Mouse (Mus musculus) bone marrow, adult 2 months (tissue): ENCODE measurements around the gene Egfr. TPM values are rescaled to one million over a fixed set of nuclear protein-coding genes. Genes with fewer than 3 reads are reported as not detected.

ENCODE experiments used
- H3K27ac ChIP-seq: fragments of 200-500 bp; 2 replicates; pipeline ENCODE4 v1.5.1; 2012; ENCODE audit warnings: low read depth, mild to moderate bottlenecking, control low read depth, inconsistent platforms, low read length; ENCODE audit not compliant: control insufficient read depth, poor library complexity, insufficient read depth
- H3K4me1 ChIP-seq: fragments of 200-500 bp; 2 replicates; pipeline ENCODE4 v1.6.1; 2011; ENCODE audit warnings: low read length; ENCODE audit not compliant: control insufficient read depth, insufficient read depth
- H3K4me3 ChIP-seq: fragments of 200-500 bp; replicated peaks from 2 replicates; pipeline ENCODE3; 2011; ENCODE audit warnings: mild to moderate bottlenecking, low read depth, low read length, control low read depth; ENCODE audit not compliant: control insufficient read depth
- CTCF ChIP-seq: fragments of 200-500 bp; IDR thresholded peaks from 2 replicates; pipeline ENCODE4 v1.5.1; 2011; ENCODE audit warnings: low read length, control low read depth; ENCODE audit not compliant: control insufficient read depth, insufficient read depth
- POLR2A ChIP-seq: fragments of 200-500 bp; IDR thresholded peaks from 2 replicates; pipeline ENCODE4 v1.6.1; 2011; ENCODE audit warnings: low read depth, mild to moderate bottlenecking, control low read depth, low read length, borderline replicate concordance; ENCODE audit not compliant: control insufficient read depth
- WGBS: fragments of 180-500 bp; shearing (Covaris S2); methylation state at CpG from one replicate; pipeline ENCODE4 v1.1.7; 2018; 5-methylcytosine and 5-hydroxymethylcytosine counted together
- polyA plus RNA-seq: library from polyadenylated mRNA; stranded (reverse); fragments of >200 nt; gene quantifications from 2 replicates; pipeline ENCODE4 v1.2.4, GENCODE M21; 2011; ENCODE audit warnings: low replicate concordance; ENCODE audit not compliant: missing spikeins, insufficient read depth, insufficient read length

The Egfr gene
- polyA plus RNA-seq, 1 experiment: 1.6 TPM

DNA sequence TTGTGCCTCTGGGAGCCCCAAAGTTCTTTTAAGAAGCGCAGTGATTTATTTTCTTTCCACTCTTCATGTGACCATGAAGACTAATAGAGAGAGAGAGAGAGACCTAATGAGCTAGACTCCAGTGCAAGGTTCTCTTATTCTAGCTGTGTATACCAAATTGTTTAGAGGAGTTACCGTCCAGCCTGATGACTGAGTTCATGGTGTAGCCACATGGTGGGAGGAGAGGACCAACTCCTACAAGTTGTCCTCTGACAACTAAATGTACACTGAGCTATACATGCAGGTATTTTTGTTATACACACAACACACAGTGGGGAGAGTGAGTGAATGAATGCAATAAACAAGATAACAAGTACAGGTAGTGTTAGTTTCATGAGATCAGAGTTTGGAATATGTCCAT lies 9.2 kb upstream of the Egfr start:
- Histone ChIP-seq H3K4me1 (no peaks in the 10 kb centered on the region; the same call in 1 of the 2 replicates), H3K27ac (no peak overlapping the region), H3K4me3 (no peak overlapping the region)
- 85% methylated on average over 2 of the region's 2 CpGs for WGBS
- TF ChIP-seq POLR2A (no peak), CTCF (no peak)

DNA sequence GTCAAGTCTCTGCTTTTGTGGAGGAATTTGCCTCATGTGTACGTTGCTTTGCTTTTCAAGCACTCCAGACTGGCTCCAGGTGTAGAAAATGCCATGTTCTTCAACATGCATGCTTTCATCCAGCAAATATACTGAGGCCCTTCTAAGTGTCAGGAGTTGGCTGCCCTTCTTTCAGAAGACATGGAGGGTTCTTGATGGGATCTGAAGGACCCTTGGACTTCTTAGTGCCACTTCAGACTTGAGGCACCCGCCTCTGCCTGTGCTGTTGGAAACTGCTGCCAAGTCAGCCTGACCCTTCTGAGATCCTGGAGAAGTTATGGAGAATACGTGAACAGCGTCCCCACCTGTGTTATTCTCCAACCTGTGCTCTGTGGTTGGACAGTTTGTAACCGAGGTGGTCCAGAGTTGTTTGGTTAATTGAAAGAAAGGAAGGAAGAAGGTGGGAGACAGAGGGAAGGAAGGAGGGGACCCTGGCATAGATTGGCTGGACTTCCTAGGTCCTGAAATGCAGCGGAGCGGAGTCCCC lies 483 bp upstream of the Egfr start:
- Histone ChIP-seq H3K4me3 (no peak overlapping the region), H3K4me1 (no peaks in the 10 kb centered on the region), H3K27ac (no peak overlapping the region)
- no peak for TF ChIP-seq CTCF
- no peak for TF ChIP-seq POLR2A
- WGBS: 55% methylated on average over 7 of the region's 7 CpGs

DNA sequence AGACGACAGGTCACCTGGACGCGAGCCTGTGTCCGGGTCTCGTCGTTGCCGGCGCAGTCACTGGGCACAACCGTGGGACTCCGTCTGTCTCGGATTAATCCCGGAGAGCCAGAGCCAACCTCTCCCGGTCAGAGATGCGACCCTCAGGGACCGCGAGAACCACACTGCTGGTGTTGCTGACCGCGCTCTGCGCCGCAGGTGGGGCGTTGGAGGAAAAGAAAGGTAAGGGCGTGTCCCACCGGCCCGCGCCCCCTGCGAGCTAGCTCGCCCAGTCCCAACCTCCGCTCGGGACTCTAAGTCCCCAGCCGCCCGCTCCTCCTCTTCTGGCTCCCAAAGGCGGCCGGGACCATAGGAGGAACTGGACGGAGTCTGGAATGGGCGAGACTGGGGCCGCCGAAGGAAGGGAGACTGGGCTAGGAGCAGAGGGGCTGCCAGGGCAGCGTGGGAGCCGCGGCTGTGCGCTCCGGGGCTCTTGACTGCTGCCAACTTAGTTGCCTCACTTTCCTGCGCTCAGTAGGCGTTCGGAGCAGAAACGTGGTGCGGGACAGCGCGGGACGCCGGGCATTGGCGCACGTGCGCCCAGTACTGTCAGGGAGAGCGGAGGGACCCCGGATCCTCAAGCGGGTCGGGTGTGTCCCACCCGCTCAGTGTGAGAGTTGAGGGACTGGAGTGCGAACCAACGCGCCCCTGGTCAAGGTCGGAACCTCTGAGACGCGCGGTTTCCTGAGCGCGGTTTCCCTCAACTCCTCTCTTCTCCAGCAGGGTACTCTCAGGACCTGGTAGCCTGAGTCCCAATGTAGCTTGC lies 548 bp downstream of the Egfr start:
- no peak for TF ChIP-seq POLR2A
- TF ChIP-seq CTCF: no peak
- Histone ChIP-seq H3K4me1 (no peaks in the 10 kb centered on the region), H3K27ac (peak overlapping the region; percentile 27; the same call in 1 of the 2 replicates), H3K4me3 (peak overlapping the region; percentile 30)
- WGBS: 2% methylated on average over 68 of the region's 68 CpGs

DNA sequence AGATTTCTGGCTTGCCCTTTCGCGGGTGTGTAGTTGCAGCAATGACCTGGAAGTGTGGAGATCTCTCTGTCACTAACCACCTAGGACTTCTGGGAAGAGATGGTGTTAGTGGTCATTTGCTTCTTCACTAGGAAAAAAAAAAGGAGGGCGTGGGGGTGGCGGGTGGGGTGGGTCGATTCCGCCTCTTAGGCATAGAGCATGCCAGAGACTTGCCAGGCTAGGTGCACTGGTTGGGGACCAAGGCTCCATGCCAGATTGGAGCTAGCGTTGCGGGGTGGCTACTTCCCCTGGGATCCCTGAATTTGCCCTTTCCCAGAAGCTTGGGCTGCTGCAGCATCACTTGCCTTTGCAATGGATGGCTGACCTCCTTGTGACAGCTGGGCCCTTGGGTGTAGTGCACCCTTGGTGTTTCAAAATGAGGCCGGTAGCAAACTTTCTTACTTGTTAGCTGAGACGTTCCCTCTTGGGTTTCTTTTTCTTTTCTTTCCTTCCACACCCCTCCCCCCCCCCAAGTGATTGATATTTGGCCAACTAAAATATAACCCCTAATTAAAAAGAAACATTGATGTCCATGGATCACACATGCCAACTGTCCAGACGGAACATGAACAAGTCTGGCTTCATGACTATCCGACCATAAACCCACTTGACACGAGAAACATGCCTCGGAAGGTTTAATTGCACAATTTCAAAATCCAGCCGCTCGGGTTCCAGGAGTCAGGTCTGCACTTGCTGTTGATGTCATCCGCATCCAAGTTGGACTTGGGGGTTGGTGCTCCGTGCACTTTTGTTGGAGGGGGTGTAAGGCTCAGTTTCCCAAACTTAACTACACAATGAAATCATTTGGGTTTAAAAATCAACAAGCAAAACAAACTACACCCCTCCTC lies 1.4 kb downstream of the Egfr start:
- WGBS: 34% methylated on average over 18 of the region's 18 CpGs
- H3K4me1 ChIP-seq: no peaks in the 10 kb centered on the region
- H3K27ac ChIP-seq: no peak overlapping the region
- H3K4me3 ChIP-seq: no peak overlapping the region
- no peak for TF ChIP-seq CTCF
- TF ChIP-seq POLR2A: no peak

DNA sequence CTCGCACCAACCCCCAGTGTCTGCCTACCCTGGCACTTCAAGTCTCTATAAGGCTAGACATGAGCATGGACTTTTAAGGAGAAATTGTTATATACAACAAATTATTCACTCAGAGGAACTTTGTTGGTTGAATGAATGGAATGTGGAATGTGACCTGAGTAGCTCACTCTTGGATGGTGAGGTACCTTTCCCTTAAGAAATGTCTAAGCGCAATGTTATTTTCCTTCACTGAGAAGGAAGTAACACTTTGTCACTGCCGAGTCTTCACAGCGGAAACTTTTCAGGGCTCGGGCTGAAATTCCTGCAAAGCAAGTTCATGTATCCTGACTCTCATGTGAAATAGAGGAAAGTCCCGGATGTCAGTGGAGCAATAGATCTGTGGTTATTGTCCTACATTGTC lies 7.9 kb downstream of the Egfr start:
- Histone ChIP-seq H3K27ac (no peak overlapping the region), H3K4me1 (no peaks in the 10 kb centered on the region), H3K4me3 (no peak overlapping the region)
- 76% methylated on average over 6 of the region's 6 CpGs for WGBS
- TF ChIP-seq CTCF: no peak
- TF ChIP-seq POLR2A: no peak

DNA sequence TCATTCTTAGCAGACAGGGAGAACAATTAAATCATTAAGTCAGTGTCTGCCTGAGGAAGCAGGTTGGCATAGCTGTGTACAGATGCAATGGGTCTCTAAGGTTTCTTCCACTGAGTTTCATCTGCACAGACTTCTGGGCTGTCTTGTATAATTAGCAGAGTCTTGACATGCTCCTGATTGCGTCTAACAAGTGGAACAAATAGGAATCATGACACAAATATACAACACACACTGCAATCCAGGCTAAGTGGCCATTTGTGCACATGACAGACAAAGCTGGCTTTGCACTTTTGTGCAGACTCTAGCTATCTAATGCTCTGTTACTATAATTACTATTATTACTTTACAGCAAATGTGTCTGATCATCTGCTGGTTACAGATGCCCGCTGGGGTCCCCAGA lies 9.2 kb downstream of the Egfr start:
- Histone ChIP-seq H3K4me1 (no peaks in the 10 kb centered on the region), H3K27ac (no peak overlapping the region), H3K4me3 (no peak overlapping the region)
- 78% methylated on average over 2 of the region's 2 CpGs for WGBS
- TF ChIP-seq POLR2A (no peak), CTCF (no peak)

DNA sequence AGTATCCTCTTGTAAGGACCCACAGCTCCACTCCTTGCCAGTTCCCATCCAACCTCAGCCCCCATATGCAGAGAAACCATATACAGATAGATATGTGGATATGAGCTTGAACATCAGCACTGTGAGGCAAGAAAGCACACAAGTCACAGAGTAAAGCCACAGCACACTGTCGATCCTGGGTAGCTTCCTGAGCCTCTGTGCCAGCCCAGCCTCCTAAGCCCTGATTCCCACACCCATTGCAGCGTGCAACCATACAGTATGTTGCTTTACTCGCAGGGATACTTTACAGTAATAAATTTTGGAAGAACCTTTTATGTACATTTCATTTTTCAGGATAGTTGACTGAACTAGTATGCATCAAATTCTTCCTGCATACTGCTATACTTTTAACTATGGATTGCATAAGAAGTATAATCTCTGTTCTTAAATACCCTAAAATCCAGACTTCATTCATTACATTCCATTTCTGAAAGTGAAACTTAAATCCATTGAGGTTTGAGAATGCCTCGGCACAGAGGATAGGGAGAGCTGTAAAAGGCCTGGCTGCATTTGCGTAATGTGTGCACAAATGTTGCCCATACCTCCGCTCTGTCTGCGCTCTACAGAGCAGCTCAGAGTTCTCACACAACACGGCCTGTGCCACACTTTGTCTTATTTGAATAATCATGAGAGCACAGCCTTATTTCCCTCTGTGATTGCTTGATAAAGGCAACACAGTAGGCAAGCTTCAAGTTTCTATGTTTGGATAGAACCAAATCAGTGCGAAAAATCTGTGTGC lies 14.2 kb downstream of the Egfr start:
- no peaks in the 10 kb centered on the region for H3K4me1 ChIP-seq
- H3K4me3 ChIP-seq: no peak overlapping the region
- 72% methylated on average over 9 of the region's 9 CpGs for WGBS
- TF ChIP-seq CTCF (no peak), POLR2A (no peak)
- no peak overlapping the region for H3K27ac ChIP-seq
